Mouse (Mus musculus) midbrain, embryonic 10.5 days (tissue): Measurements from ENCODE around the gene Gm10488. TPM values are rescaled to one million over a fixed set of nuclear protein-coding genes. Genes with fewer than 3 reads are reported as not detected.
"Not testable (repeated sequence)": the region's sequence is repeated elsewhere in the genome, so short reads cannot be mapped to it uniquely, and the experiment has no call there.

Source experiments
- DNase-seq: peaks from one replicate; pipeline ENCODE4 v3.0.0-alpha.2; 2017; ENCODE audit warnings: low spot score
- H3K27ac ChIP-seq: fragments of 300-500 bp; sonication (generic); replicated peaks from 2 replicates; pipeline ENCODE4 v1.5.1; 2016; ENCODE audit warnings: mild to moderate bottlenecking
- H3K27me3 ChIP-seq: fragments of 300-500 bp; sonication (generic); 2 replicates; pipeline ENCODE4 v1.6.1; 2016; ENCODE audit warnings: low read depth, mild to moderate bottlenecking; ENCODE audit not compliant: poor library complexity, severe bottlenecking
- H3K36me3 ChIP-seq: fragments of 300-500 bp; sonication (generic); 2 replicates; pipeline ENCODE4 v1.6.1; 2016; ENCODE audit warnings: mild to moderate bottlenecking, moderate library complexity
- H3K4me1 ChIP-seq: fragments of 300-500 bp; sonication (generic); 2 replicates; pipeline ENCODE4 v1.6.1; 2016
- H3K4me3 ChIP-seq: fragments of 300-500 bp; sonication (generic); 2 replicates; pipeline ENCODE4 v1.5.1; 2016; ENCODE audit warnings: mild to moderate bottlenecking, moderate library complexity
- H3K9me3 ChIP-seq: fragments of 300-500 bp; sonication (generic); replicated peaks from 2 replicates; pipeline ENCODE4 v1.6.1; 2016; ENCODE audit warnings: mild to moderate bottlenecking
- WGBS: fragments of 180-500 bp; shearing (Covaris S2); methylation state at CpG from one replicate; pipeline ENCODE4 v1.1.7; 2016; 5-methylcytosine and 5-hydroxymethylcytosine counted together
- microRNA-seq: library from miRNA; unstranded; fragments of <30 nt; microRNA quantifications from one replicate; pipeline ENCODE4, GENCODE M21; 2017
- polyA plus RNA-seq: library from polyadenylated mRNA; unstranded; fragments of >200 nt; fragmentation: Nextera tagmentation; extraction: Ambion mirVana; gene quantifications from 2 replicates; pipeline ENCODE4 v1.2.1, GENCODE M21; 2016

Gene Gm10488
- not detected in 2 replicates for polyA plus RNA-seq

GRCm38 (mm10) chrX:29976014-29976413 is at the start of gene Gm10488:
Gm10488 (plus strand) TSS chrX:29976314.
- WGBS: no CpG with 5 or more reads among the region's 6 CpGs

More at GRCm38 (mm10) chrX:29976014-29976413, at the start of gene Gm10488:
- not testable (repeated sequence) for H3K27ac ChIP-seq, H3K9me3 ChIP-seq, DNase-seq, H3K36me3 ChIP-seq, H3K27me3 ChIP-seq, H3K4me3 ChIP-seq, H3K4me1 ChIP-seq

Small RNA genes lying within 50 kb of the gene (microRNA-seq; reads per million reads assigned to microRNA genes)
- not detected for gene Gm44298
